Mouse (Mus musculus) MEL (cell line): ENCODE data around the gene Ccdc88b. TPM values are rescaled to one million over a fixed set of nuclear protein-coding genes. Genes with fewer than 3 reads are reported as not detected.

Experiments used
- DNase-seq: peaks from one replicate; pipeline ENCODE4 v3.0.0; 2011; ENCODE audit warnings: low read depth, low spot score
- H3K27ac ChIP-seq: 2 replicates; pipeline ENCODE4 v1.5.1; 2012; ENCODE audit warnings: low read depth, mild to moderate bottlenecking, control low read depth, low read length, moderate library complexity; ENCODE audit not compliant: control insufficient read depth
- H3K27me3 ChIP-seq, 2 experiments: fragments of 150-350 bp in 1 of 2; sonication (generic) in 1 of 2; 2 replicates each; pipeline ENCODE4 v1.6.1; 2012; ENCODE audit warnings: low read length in 2 of 2, mild to moderate bottlenecking in 2 of 2, improper control_type of control experiment in 1 of 2, moderate library complexity in 1 of 2; ENCODE audit not compliant: insufficient read depth in 2 of 2, control insufficient read depth in 1 of 2
- H3K36me3 ChIP-seq, 2 experiments: 2 replicates each; pipeline ENCODE4 v1.6.1; 2012 to 2014; ENCODE audit warnings: low read length in 2 of 2, improper control_type of control experiment in 1 of 2, inconsistent platforms in 1 of 2, mild to moderate bottlenecking in 1 of 2; ENCODE audit not compliant: insufficient read depth in 2 of 2, control insufficient read depth in 1 of 2
- H3K4me1 ChIP-seq, 2 experiments: fragments of 150-350 bp in 1 of 2; sonication (generic) in 1 of 2; 2 replicates each; pipeline ENCODE4 v1.6.1; 2012; ENCODE audit warnings: low read length in 2 of 2, improper control_type of control experiment in 1 of 2, mild to moderate bottlenecking in 1 of 2; ENCODE audit not compliant: insufficient read depth in 2 of 2, control insufficient read depth in 1 of 2
- H3K4me3 ChIP-seq, 2 experiments: fragments of 150-350 bp in 1 of 2; sonication (generic) in 1 of 2; 2 replicates each; pipeline ENCODE4 v1.5.1; 2012; ENCODE audit warnings: low read depth in 2 of 2, low read length in 2 of 2, mild to moderate bottlenecking in 2 of 2, moderate library complexity in 2 of 2, control low read depth in 1 of 2, improper control_type of control experiment in 1 of 2; ENCODE audit not compliant: control insufficient read depth in 1 of 2, insufficient read depth in 1 of 2
- H3K79me2 ChIP-seq: 2 replicates; pipeline ENCODE4 v1.6.1; 2012; ENCODE audit warnings: mild to moderate bottlenecking, low read length, moderate library complexity; ENCODE audit not compliant: control insufficient read depth, poor library complexity, insufficient read depth
- H3K9ac ChIP-seq: 2 replicates; pipeline ENCODE4 v1.6.1; 2012; ENCODE audit warnings: low read depth, mild to moderate bottlenecking, control low read depth, low read length, moderate library complexity; ENCODE audit not compliant: control insufficient read depth, poor library complexity, severe bottlenecking
- H3K9me3 ChIP-seq: fragments of 150-350 bp; sonication (generic); replicated peaks from 2 replicates; pipeline ENCODE4 v1.6.1; 2012; ENCODE audit warnings: mild to moderate bottlenecking, low read length, improper control_type of control experiment, moderate library complexity; ENCODE audit not compliant: insufficient read depth
- BHLHE40 ChIP-seq: IDR thresholded peaks from 2 replicates; pipeline ENCODE4 v1.6.1; 2012; ENCODE audit warnings: low read depth, mild to moderate bottlenecking, inconsistent platforms, low read length, improper control_type of control experiment, borderline replicate concordance
- CHD1 ChIP-seq: IDR thresholded peaks from 2 replicates; pipeline ENCODE4 v1.6.1; 2012; ENCODE audit warnings: low read depth, mild to moderate bottlenecking, inconsistent platforms, low read length, improper control_type of control experiment
- CHD2 ChIP-seq: IDR thresholded peaks from 2 replicates; pipeline ENCODE4 v1.6.1; 2011; ENCODE audit warnings: low read length, improper control_type of control experiment
- EP300 ChIP-seq, 2 experiments: IDR thresholded peaks; 2 replicates each; pipeline ENCODE4 v1.6.1; 2011; ENCODE audit warnings: improper control_type of control experiment in 2 of 2, low read length in 2 of 2, low read depth in 1 of 2, mild to moderate bottlenecking in 1 of 2
- GATA1 ChIP-seq: IDR thresholded peaks from 2 replicates; pipeline ENCODE4 v1.6.1; 2011; ENCODE audit warnings: low read depth, low read length, improper control_type of control experiment
- JUND ChIP-seq: IDR thresholded peaks from 2 replicates; pipeline ENCODE4 v1.6.1; 2011; ENCODE audit warnings: low read depth, mild to moderate bottlenecking, improper control_type of control experiment, low read length
- MAFK ChIP-seq: IDR thresholded peaks from 2 replicates; pipeline ENCODE4 v1.6.1; 2011; ENCODE audit warnings: low read depth, mild to moderate bottlenecking, low read length, improper control_type of control experiment, borderline replicate concordance
- MAZ ChIP-seq: IDR thresholded peaks from 2 replicates; pipeline ENCODE4 v1.6.1; 2012; ENCODE audit warnings: low read depth, mild to moderate bottlenecking, inconsistent platforms, low read length, improper control_type of control experiment
- MEF2A ChIP-seq: IDR thresholded peaks from 2 replicates; pipeline ENCODE4 v1.6.1; 2014; ENCODE audit warnings: low read depth, mild to moderate bottlenecking, inconsistent platforms, low read length, improper control_type of control experiment; ENCODE audit not compliant: poor library complexity, insufficient replicate concordance, severe bottlenecking; ENCODE audit errors: extremely low read depth
- MXI1 ChIP-seq: IDR thresholded peaks from 2 replicates; pipeline ENCODE4 v1.6.1; 2011; ENCODE audit warnings: mild to moderate bottlenecking, low read depth, low read length, improper control_type of control experiment
- MYB ChIP-seq: IDR thresholded peaks from 2 replicates; pipeline ENCODE4 v1.6.1; 2011; ENCODE audit warnings: mild to moderate bottlenecking, low read depth, low read length, improper control_type of control experiment
- NELFE ChIP-seq: IDR thresholded peaks from 2 replicates; pipeline ENCODE4 v1.6.1; 2011; ENCODE audit warnings: low read depth, low read length, improper control_type of control experiment
- NRF1 ChIP-seq: IDR thresholded peaks from 2 replicates; pipeline ENCODE4 v1.6.1; 2014; ENCODE audit warnings: low read depth, mild to moderate bottlenecking, inconsistent platforms, low read length, improper control_type of control experiment, moderate library complexity; ENCODE audit not compliant: poor library complexity, insufficient read depth, severe bottlenecking
- POLR2A ChIP-seq, 2 experiments: IDR thresholded peaks; 2 replicates each; pipeline ENCODE4 v1.6.1; 2011 to 2012; ENCODE audit warnings: low read length in 2 of 2, mild to moderate bottlenecking in 2 of 2, control low read depth in 1 of 2, improper control_type of control experiment in 1 of 2, low read depth in 1 of 2, moderate library complexity in 1 of 2; ENCODE audit not compliant: control insufficient read depth in 1 of 2, insufficient read depth in 1 of 2, poor library complexity in 1 of 2
- POLR2AphosphoS5 ChIP-seq: IDR thresholded peaks from 2 replicates; pipeline ENCODE4 v1.6.1; 2012; ENCODE audit warnings: low read depth, borderline replicate concordance, mild to moderate bottlenecking, inconsistent platforms, low read length, moderate library complexity, mixed read lengths
- SIN3A ChIP-seq: IDR thresholded peaks from 2 replicates; pipeline ENCODE4 v1.6.1; 2012; ENCODE audit warnings: low read length, improper control_type of control experiment, inconsistent platforms
- SMC3 ChIP-seq: IDR thresholded peaks from 2 replicates; pipeline ENCODE4 v1.6.1; 2011; ENCODE audit warnings: low read depth, low read length, improper control_type of control experiment
- TAL1 ChIP-seq: IDR thresholded peaks from 2 replicates; pipeline ENCODE4 v1.6.1; 2012; ENCODE audit warnings: mild to moderate bottlenecking, inconsistent platforms, low read length, moderate library complexity, mixed read lengths
- TBP ChIP-seq: IDR thresholded peaks from 2 replicates; pipeline ENCODE4 v1.8.0; 2011; ENCODE audit warnings: low read depth, low read length, improper control_type of control experiment
- TCF12 ChIP-seq: IDR thresholded peaks from 2 replicates; pipeline ENCODE4 v1.6.1; 2014; ENCODE audit warnings: low read depth, mild to moderate bottlenecking, inconsistent platforms, low read length, improper control_type of control experiment, moderate library complexity
- UBTF ChIP-seq: IDR thresholded peaks from 2 replicates; pipeline ENCODE4 v1.6.1; 2012; ENCODE audit warnings: low read depth, mild to moderate bottlenecking, inconsistent platforms, low read length, improper control_type of control experiment, moderate library complexity, borderline replicate concordance; ENCODE audit not compliant: insufficient read depth
- USF1 ChIP-seq: IDR thresholded peaks from 2 replicates; pipeline ENCODE4 v1.6.1; 2014; ENCODE audit warnings: low read depth, mild to moderate bottlenecking, inconsistent platforms, low read length, improper control_type of control experiment, moderate library complexity
- ZC3H11A ChIP-seq: IDR thresholded peaks from 2 replicates; pipeline ENCODE4 v1.6.1; 2012; ENCODE audit warnings: low read depth, mild to moderate bottlenecking, inconsistent platforms, low read length, improper control_type of control experiment
- ZKSCAN1 ChIP-seq: IDR thresholded peaks from 2 replicates; pipeline ENCODE4 v1.6.1; 2012; ENCODE audit warnings: low read depth, mild to moderate bottlenecking, inconsistent platforms, low read length, improper control_type of control experiment, moderate library complexity
- ZMIZ1 ChIP-seq: IDR thresholded peaks from 2 replicates; pipeline ENCODE4 v1.6.1; 2012; ENCODE audit warnings: low read depth, mild to moderate bottlenecking, inconsistent platforms, low read length, improper control_type of control experiment, moderate library complexity
- ZNF384 ChIP-seq: IDR thresholded peaks from 2 replicates; pipeline ENCODE4 v1.6.1; 2012; ENCODE audit warnings: low read depth, mild to moderate bottlenecking, inconsistent platforms, low read length, improper control_type of control experiment
- polyA plus RNA-seq, 2 experiments: library from polyadenylated mRNA; stranded (reverse) in 1 of 2; unstranded in 1 of 2; fragments of >175 nt in 1 of 2; fragments of >200 nt in 1 of 2; gene quantifications; 2 replicates each; pipeline versions ENCODE4 v1.2.1 to v1.2.4; 2012; ENCODE audit warnings: low replicate concordance in 2 of 2, low read depth in 1 of 2; ENCODE audit not compliant: insufficient read length in 2 of 2, insufficient read depth in 1 of 2, missing spikeins in 1 of 2
- total RNA-seq: library from RNA; depleted of rRNA; stranded (reverse); fragments of 300-350 nt; gene quantifications from 2 replicates; pipeline ENCODE4 v1.2.3, GENCODE M21; 2012

Ccdc88b gene
- total and polyA plus RNA-seq, 3 experiments = 32.4 to 59.8 TPM; not detected in 1

GRCm38 (mm10) chr19:6846050-6846449 is 12.0 kb downstream of the Ccdc88b start:
- Histone ChIP-seq H3K27me3 (no peaks in the 10 kb centered on the region), H3K36me3 (no peaks in the 10 kb centered on the region; a peak in 2 of 4 replicates)

GRCm38 (mm10) chr19:6842353-6842752 is 15.7 kb downstream of the Ccdc88b start:
- H3K36me3 ChIP-seq = peaks cover 0 to 2% of the 10 kb centered on the region in 2 experiments; a peak in 2 of 4 replicates
- DNase-seq = no peak
- H3K27me3 ChIP-seq = no peaks in the 10 kb centered on the region
- H3K79me2 ChIP-seq = peaks cover 3% of the 10 kb centered on the region; the same call in 1 of the 2 replicates
- H3K4me3 ChIP-seq = no peak overlapping the region
- no peak overlapping the region for H3K27ac ChIP-seq
- peaks cover 2 to 7% of the 10 kb centered on the region in 2 experiments; a peak in 2 of 4 replicates for H3K4me1 ChIP-seq
- H3K9ac ChIP-seq = no peak overlapping the region
- TF ChIP-seq CHD1 = no peak
- no peak for TF ChIP-seq MYB
- no peak for TF ChIP-seq GATA1
- TF ChIP-seq BHLHE40 = no peak
- TF ChIP-seq NRF1 = no peak
- no peak for TF ChIP-seq SIN3A
- no peak for TF ChIP-seq ZC3H11A
- no peak for TF ChIP-seq MAFK
- no peak for TF ChIP-seq CHD2
- no peak for TF ChIP-seq POLR2A (IDR thresholded peaks at IDR 0.05; ENCODE audit: control insufficient read depth in 1 of 2, insufficient read depth in 1 of 2, low read depth in 1 of 2, low read length in 2 of 2, poor library complexity in 1 of 2)
- TF ChIP-seq TAL1 = no peak
- no peak for TF ChIP-seq POLR2AphosphoS5
- TF ChIP-seq USF1 = no peak
- no peaks in the 10 kb centered on the region for H3K9me3 ChIP-seq

More at GRCm38 (mm10) chr19:6846050-6846449, 12.0 kb downstream of the Ccdc88b start:
- Histone ChIP-seq H3K4me1 (peaks cover 0 to 2% of the 10 kb centered on the region in 2 experiments; a peak in 1 of 4 replicates), H3K27ac (no peak overlapping the region), H3K79me2 (no peaks in the 10 kb centered on the region), H3K4me3 (no peak overlapping the region), H3K9ac (no peak overlapping the region), H3K9me3 (no peaks in the 10 kb centered on the region)
- TF ChIP-seq SMC3 (no peak), ZNF384 (no peak), JUND (no peak), NRF1 (no peak), MEF2A (no peak), POLR2A (IDR thresholded peaks at IDR 0.05; ENCODE audit: control insufficient read depth in 1 of 2, insufficient read depth in 1 of 2, low read depth in 1 of 2, low read length in 2 of 2, poor library complexity in 1 of 2) (no peak), MXI1 (no peak), ZC3H11A (no peak), ZKSCAN1 (no peak), TCF12 (no peak), UBTF (no peak), MAZ (no peak), TBP (no peak), GATA1 (no peak), ZMIZ1 (no peak), TAL1 (no peak), NELFE (no peak), EP300 (IDR thresholded peaks at IDR 0.05; ENCODE audit: low read depth in 1 of 2, low read length in 2 of 2) (no peak)
- DNase-seq = no peak
